Mouse (Mus musculus): ENCODE data around the gene Adamts6. TPM values are rescaled to one million over a fixed set of nuclear protein-coding genes. Genes with fewer than 3 reads are reported as not detected.

Adamts6 gene
- polyA plus RNA-seq, 1 experiment: 1.3 TPM

- Histone ChIP-seq H3K79me2 (ENCODE audit: control insufficient read depth, insufficient read depth) (no peaks in the 10 kb centered on the region), H3K79me3 (ENCODE audit: low read depth) (no peaks in the 10 kb centered on the region), H3K4me3 (ENCODE audit: insufficient read depth, poor library complexity, severe bottlenecking) (no peak overlapping the region), H3ac (ENCODE audit: control insufficient read depth, insufficient read length, low read depth) (no peak overlapping the region), H3K36me3 (ENCODE audit: control insufficient read depth, insufficient read depth) (no peaks in the 10 kb centered on the region), H3K27me3 (ENCODE audit: control insufficient read depth, insufficient read depth, insufficient read length) (no peaks in the 10 kb centered on the region)
- TF ChIP-seq FOSL1 (IDR thresholded peaks at IDR 0.05; ENCODE audit: insufficient read depth, low read length, poor library complexity, severe bottlenecking) (no peak), CEBPB (IDR thresholded peaks at IDR 0.05; ENCODE audit: low read depth) (peak; percentile 63), MYOD1 (IDR thresholded peaks at IDR 0.05; ENCODE audit: control insufficient read depth, insufficient read length, low read depth) (peak; percentile 29), MAX (IDR thresholded peaks at IDR 0.05) (no peak)
Measured at GRCm38 (mm10) chr13:104468061-104468460, 180.4 kb downstream of the Adamts6 start.

DNA sequence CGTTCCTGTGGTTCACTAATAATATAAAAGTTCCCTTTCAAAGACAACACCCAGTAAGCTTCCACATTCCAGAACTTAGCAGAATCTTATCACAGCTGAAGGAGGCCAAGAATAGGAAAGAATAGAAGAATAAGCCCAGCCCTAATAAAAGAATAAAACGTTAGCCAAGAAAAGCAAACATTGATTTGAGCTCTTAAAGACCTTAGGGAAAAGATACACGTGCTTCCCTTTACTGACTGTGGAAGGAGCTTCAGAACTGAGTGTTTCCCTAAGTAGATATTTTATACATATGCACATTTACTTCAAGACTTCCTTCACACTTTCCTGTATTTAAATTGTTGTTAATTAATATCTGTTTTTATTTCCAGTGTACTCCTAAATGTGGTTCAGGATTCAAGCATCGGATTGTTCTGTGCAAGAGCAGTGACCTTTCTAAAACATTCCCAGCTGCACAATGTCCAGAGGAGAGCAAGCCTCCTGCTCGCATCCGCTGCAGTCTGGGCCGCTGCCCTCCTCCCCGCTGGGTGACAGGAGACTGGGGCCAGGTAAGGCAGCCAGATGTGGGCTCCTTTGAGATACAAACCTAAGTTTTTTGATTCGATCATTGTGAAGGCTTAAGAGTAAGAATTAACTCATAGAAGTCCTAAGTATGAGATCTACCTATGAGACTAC is 188.8 kb downstream of the Adamts6 start:
- H3K36me3 ChIP-seq (ENCODE audit: control insufficient read depth, insufficient read depth): peaks cover 29% of the 10 kb centered on the region
- no peak overlapping the region for H3ac ChIP-seq (ENCODE audit: control insufficient read depth, insufficient read length, low read depth)
- H3K27me3 ChIP-seq (ENCODE audit: control insufficient read depth, insufficient read depth, insufficient read length): no peaks in the 10 kb centered on the region
- no peak overlapping the region for H3K4me3 ChIP-seq (ENCODE audit: insufficient read depth, poor library complexity, severe bottlenecking)
- H3K79me3 ChIP-seq (ENCODE audit: low read depth): no peaks in the 10 kb centered on the region
- H3K79me2 ChIP-seq (ENCODE audit: control insufficient read depth, insufficient read depth): no peaks in the 10 kb centered on the region
- TF ChIP-seq MAX (IDR thresholded peaks at IDR 0.05) (no peak), MYOD1 (IDR thresholded peaks at IDR 0.05; ENCODE audit: control insufficient read depth, insufficient read length, low read depth) (no peak), FOSL1 (IDR thresholded peaks at IDR 0.05; ENCODE audit: insufficient read depth, low read length, poor library complexity, severe bottlenecking) (no peak), CEBPB (IDR thresholded peaks at IDR 0.05; ENCODE audit: low read depth) (no peak), CTCF (IDR thresholded peaks at IDR 0.05; ENCODE audit: control insufficient read depth, insufficient read depth, insufficient read length) (no peak), MYOG (IDR thresholded peaks at IDR 0.05; ENCODE audit: control insufficient read depth, extremely low read depth, insufficient read length) (no peak)

DNA sequence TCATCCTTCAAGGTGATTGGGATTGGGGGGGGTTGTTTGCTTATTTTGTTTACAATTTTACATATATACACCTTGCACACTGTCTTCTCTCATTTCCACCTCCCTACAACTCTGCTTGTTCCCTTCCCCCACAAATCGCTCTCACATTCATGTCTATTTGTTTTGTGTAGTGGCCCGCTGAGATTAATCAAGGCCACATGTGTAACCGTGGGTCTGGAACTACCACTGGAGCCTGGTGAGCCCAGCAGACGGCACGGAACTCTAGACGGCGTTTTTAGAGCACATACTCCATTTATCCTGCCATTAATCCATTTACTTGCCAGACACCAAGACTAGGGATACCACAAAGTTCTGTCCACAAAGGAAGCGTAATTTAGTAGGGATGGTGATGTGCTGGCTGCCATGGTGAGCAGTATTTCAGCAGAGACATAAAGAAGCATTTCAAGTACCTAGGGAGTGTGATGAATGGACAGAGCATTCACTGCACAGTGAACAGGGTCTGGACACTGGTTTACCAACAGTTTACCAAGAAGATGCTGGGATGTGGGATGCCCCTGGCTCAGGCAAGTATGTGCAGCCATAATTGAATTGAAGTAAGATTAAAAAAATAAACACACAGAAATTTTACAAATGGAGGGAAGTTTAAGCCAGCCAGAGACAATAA is 194.9 kb downstream of the Adamts6 start:
- no peak overlapping the region for H3ac ChIP-seq (ENCODE audit: control insufficient read depth, insufficient read length, low read depth)
- peaks cover 16% of the 10 kb centered on the region for H3K36me3 ChIP-seq (ENCODE audit: control insufficient read depth, insufficient read depth)
- TF ChIP-seq FOSL1 (IDR thresholded peaks at IDR 0.05; ENCODE audit: insufficient read depth, low read length, poor library complexity, severe bottlenecking) (no peak), MYOG (IDR thresholded peaks at IDR 0.05; ENCODE audit: control insufficient read depth, extremely low read depth, insufficient read length) (no peak), USF1 (IDR thresholded peaks at IDR 0.05; ENCODE audit: low read depth) (no peak), CEBPB (IDR thresholded peaks at IDR 0.05; ENCODE audit: low read depth) (no peak), MYOD1 (IDR thresholded peaks at IDR 0.05; ENCODE audit: control insufficient read depth, insufficient read length, low read depth) (no peak), MAX (IDR thresholded peaks at IDR 0.05) (no peak), CTCF (IDR thresholded peaks at IDR 0.05; ENCODE audit: control insufficient read depth, insufficient read depth, insufficient read length) (no peak)
- no peaks in the 10 kb centered on the region for H3K27me3 ChIP-seq (ENCODE audit: control insufficient read depth, insufficient read depth, insufficient read length)
- no peaks in the 10 kb centered on the region for H3K79me3 ChIP-seq (ENCODE audit: low read depth)
- H3K79me2 ChIP-seq (ENCODE audit: control insufficient read depth, insufficient read depth): no peaks in the 10 kb centered on the region
- H3K4me3 ChIP-seq (ENCODE audit: insufficient read depth, poor library complexity, severe bottlenecking): no peak overlapping the region

- Histone ChIP-seq H3K79me2 (ENCODE audit: control insufficient read depth, insufficient read depth) (no peaks in the 10 kb centered on the region), H3ac (ENCODE audit: control insufficient read depth, insufficient read length, low read depth) (no peak overlapping the region), H3K4me3 (ENCODE audit: insufficient read depth, poor library complexity, severe bottlenecking) (no peak overlapping the region), H3K27me3 (ENCODE audit: control insufficient read depth, insufficient read depth, insufficient read length) (no peaks in the 10 kb centered on the region), H3K36me3 (ENCODE audit: control insufficient read depth, insufficient read depth) (peaks cover 16% of the 10 kb centered on the region), H3K79me3 (ENCODE audit: low read depth) (no peaks in the 10 kb centered on the region)
- TF ChIP-seq CTCF (IDR thresholded peaks at IDR 0.05; ENCODE audit: control insufficient read depth, insufficient read depth, insufficient read length) (no peak), MYOG (IDR thresholded peaks at IDR 0.05; ENCODE audit: control insufficient read depth, extremely low read depth, insufficient read length) (no peak), CEBPB (IDR thresholded peaks at IDR 0.05; ENCODE audit: low read depth) (no peak), FOSL1 (IDR thresholded peaks at IDR 0.05; ENCODE audit: insufficient read depth, low read length, poor library complexity, severe bottlenecking) (no peak)
Measured at GRCm38 (mm10) chr13:104483111-104483722, 195.6 kb downstream of the Adamts6 start.

DNA sequence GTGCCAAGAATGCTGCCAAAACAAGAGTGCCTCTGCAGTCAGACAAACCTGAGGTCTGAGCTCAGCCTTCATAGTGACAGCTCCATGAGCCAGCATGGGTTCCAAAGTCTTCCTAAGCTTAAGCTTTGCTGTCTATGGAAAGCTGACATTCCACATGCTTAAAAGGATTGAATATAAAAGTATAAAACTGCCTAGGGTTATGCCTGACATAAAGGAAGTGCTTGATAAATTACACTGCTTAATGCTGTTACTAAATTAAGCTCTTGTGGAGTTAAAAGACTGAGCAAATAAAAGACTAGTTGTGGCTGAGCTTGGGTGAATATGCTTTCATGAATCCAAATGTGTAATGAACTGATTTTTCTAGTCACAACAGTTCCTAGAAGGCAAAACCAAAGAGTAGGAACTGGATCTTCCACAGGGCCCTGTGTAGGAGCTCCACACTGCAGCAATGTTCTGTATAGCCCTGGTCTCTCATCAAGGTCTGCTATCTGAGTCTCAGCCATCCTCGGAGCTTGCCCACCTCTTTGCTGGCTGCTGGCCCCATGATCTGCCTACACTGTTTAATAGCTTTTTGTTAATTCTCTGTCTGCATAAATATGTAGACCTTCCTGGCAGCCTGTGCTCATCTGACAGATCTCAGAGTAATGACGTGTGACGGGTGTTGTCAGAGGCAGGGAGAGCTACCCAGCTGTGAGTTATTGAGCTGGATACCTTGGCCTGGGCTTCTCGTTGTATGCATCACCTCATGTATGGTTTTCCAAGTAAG is 203.6 kb downstream of the Adamts6 start:
- Histone ChIP-seq H3K27me3 (ENCODE audit: control insufficient read depth, insufficient read depth, insufficient read length) (no peaks in the 10 kb centered on the region), H3K79me3 (ENCODE audit: low read depth) (no peaks in the 10 kb centered on the region), H3K79me2 (ENCODE audit: control insufficient read depth, insufficient read depth) (no peaks in the 10 kb centered on the region), H3K36me3 (ENCODE audit: control insufficient read depth, insufficient read depth) (peaks cover 22% of the 10 kb centered on the region), H3K4me3 (ENCODE audit: insufficient read depth, poor library complexity, severe bottlenecking) (no peak overlapping the region), H3ac (ENCODE audit: control insufficient read depth, insufficient read length, low read depth) (no peak overlapping the region)
- TF ChIP-seq FOSL1 (IDR thresholded peaks at IDR 0.05; ENCODE audit: insufficient read depth, low read length, poor library complexity, severe bottlenecking) (no peak), MYOD1 (IDR thresholded peaks at IDR 0.05; ENCODE audit: control insufficient read depth, insufficient read length, low read depth) (no peak), CEBPB (IDR thresholded peaks at IDR 0.05; ENCODE audit: low read depth) (no peak), CTCF (IDR thresholded peaks at IDR 0.05; ENCODE audit: control insufficient read depth, insufficient read depth, insufficient read length) (no peak), MYOG (IDR thresholded peaks at IDR 0.05; ENCODE audit: control insufficient read depth, extremely low read depth, insufficient read length) (no peak), MAX (IDR thresholded peaks at IDR 0.05) (no peak), USF1 (IDR thresholded peaks at IDR 0.05; ENCODE audit: low read depth) (no peak)
